Mouse (Mus musculus) leukemia stem cell, adult 10-12 weeks (primary cell): ENCODE measurements around the gene Zswim5. TPM values are rescaled to one million over a fixed set of nuclear protein-coding genes. Genes with fewer than 3 reads are reported as not detected.

Experiments
- polyA plus RNA-seq: library from polyadenylated mRNA; stranded (reverse); fragments of >175 nt; gene quantifications from 2 replicates; pipeline ENCODE4 v1.2.3, GENCODE M21; 2012; ENCODE audit warnings: low replicate concordance

Gene Zswim5
- polyA plus RNA-seq: 0.05 and 0.08 TPM in 2 replicates

GRCm38 (mm10) chr4:116876995-116877728 lies at the start of gene Zswim5:
TSS of gene Zswim5 (plus strand) at chr4:116877376.

DNA sequence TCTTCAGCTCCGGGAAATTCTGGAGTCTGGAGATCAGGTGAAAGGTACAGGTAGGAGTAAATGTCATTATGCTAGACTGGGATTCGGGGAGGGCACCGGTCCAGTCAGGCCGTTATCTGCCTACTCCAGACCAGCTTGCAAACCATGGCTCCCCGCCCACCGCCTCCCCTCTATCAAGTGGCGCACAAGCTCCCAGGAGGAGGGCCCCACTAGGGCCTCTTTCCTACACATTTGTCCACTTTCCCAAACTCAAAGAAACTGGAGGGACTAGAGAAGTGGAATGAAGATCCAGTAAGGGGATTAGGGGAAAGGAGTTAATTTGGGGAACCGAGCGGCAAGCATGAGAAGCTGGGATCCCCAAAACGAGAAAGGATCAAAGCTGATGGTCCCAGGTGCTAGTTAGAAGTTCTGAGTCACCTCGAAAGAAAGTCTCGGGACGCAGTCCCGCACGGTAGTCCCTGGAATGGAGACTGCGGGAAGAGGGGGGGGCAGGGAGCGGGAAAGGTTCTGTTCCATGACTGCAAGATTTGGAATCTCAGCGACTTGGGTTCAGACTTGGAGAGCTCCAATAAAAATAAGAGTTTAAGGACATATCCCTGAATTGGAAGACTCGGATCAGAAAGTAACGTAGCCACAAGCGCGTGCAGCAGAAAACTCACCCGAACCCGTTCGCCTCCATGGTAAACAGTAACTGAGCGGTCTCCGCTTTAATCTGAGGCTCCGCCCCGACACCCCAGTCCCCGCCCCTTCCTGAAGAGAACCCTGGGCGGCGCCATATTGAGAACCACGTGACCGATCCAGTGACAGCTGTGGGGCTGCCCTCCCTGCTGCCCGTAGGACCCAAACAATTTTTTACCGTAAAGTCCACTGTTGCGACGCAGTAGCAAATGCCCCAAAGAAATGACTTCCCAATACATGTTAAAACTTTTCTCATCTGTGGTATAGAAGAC lies 116.8 kb downstream of the Zswim5 start, which contains the start of gene Urod:
TSS of gene Urod (minus strand) at position 742 of the 950 bp plus-strand sequence.

GRCm38 (mm10) chr4:116995131-116995797 lies 118.1 kb downstream of the Zswim5 start, which contains the start of gene Hectd3:
TSS of gene Hectd3 (plus strand) at chr4:116995317.

GRCm38 (mm10) chr4:117019206-117020134 lies 142.3 kb downstream of the Zswim5 start, which contains the start of gene Eif2b3:
TSS of gene Eif2b3 (plus strand) at chr4:117019402.

Other genes with a start within 250 kb of the Zswim5 start
- 1.5 and 41.3 TPM in 2 replicates for gene Nasp, start 249.4 kb upstream of the Zswim5 start, polyA plus RNA-seq
- gene Akr1a1, start 225.7 kb upstream of the Zswim5 start, polyA plus RNA-seq: 122 and 136 TPM in 2 replicates
- gene Prdx1, start 191.8 kb upstream of the Zswim5 start, polyA plus RNA-seq: 0.86 and 18.9 TPM in 2 replicates
- 0.88 TPM in 1 of 2 replicates, not detected in the other for gene Mmachc, start 169.0 kb upstream of the Zswim5 start, polyA plus RNA-seq
- gene Ccdc163, start 168.9 kb upstream of the Zswim5 start, polyA plus RNA-seq: 1.6 and 2.3 TPM in 2 replicates
- gene Tesk2, start 156.4 kb upstream of the Zswim5 start, polyA plus RNA-seq: 1.8 and 2.9 TPM in 2 replicates
- gene Toe1, start 69.7 kb upstream of the Zswim5 start, polyA plus RNA-seq: 2.2 and 10.9 TPM in 2 replicates
- gene Mutyh, start 69.7 kb upstream of the Zswim5 start, polyA plus RNA-seq: 4.1 and 4.8 TPM in 2 replicates
- gene Hpdl, start 55.7 kb upstream of the Zswim5 start, polyA plus RNA-seq: 1.8 and 2.8 TPM in 2 replicates
- 14.6 and 47.6 TPM in 2 replicates for gene Urod, start 117.0 kb downstream of the Zswim5 start, polyA plus RNA-seq
- 13.6 and 25.4 TPM in 2 replicates for gene Hectd3, start 117.9 kb downstream of the Zswim5 start, polyA plus RNA-seq
- 2.5 and 4.6 TPM in 2 replicates for gene Eif2b3, start 142.0 kb downstream of the Zswim5 start, polyA plus RNA-seq
- 0.33 and 0.56 TPM in 2 replicates for gene Ptch2, start 218.7 kb downstream of the Zswim5 start, polyA plus RNA-seq
- gene Btbd19, start 248.3 kb downstream of the Zswim5 start, polyA plus RNA-seq: 25.7 and 39.3 TPM in 2 replicates
- 0.93 and 1.3 TPM in 2 replicates for gene Tctex1d4, start 249.4 kb downstream of the Zswim5 start, polyA plus RNA-seq